Mouse (Mus musculus) c-Kit-positive CD71-positive TER-119-positive erythroid progenitor cells, embryonic 14.5 days (primary cell): ENCODE results near the gene Chd1.

Source experiments
- DNase-seq: peaks from one replicate; pipeline ENCODE4 v3.0.0-alpha.2; 2013; ENCODE audit warnings: low spot score

The Chd1 gene

GRCm38 (mm10) chr17:15809949-15810348 is 105.2 kb downstream of the Chd1 start:
- no peak for DNase-seq

- DNase-seq: no peak
These were observed 107.5 kb downstream of the Chd1 start for GRCm38 (mm10) chr17:15812136-15812778.

GRCm38 (mm10) chr17:15813658-15814212 is 109.0 kb downstream of the Chd1 start:
- no peak for DNase-seq

GRCm38 (mm10) chr17:15815312-15816018 is 110.7 kb downstream of the Chd1 start:
- DNase-seq: no peak

- no peak for DNase-seq
These were observed 111.8 kb downstream of the Chd1 start for GRCm38 (mm10) chr17:15816379-15817095.

- no peak for DNase-seq
These were observed 112.3 kb downstream of the Chd1 start for GRCm38 (mm10) chr17:15817096-15817450.

GRCm38 (mm10) chr17:15817634-15818033 is 112.9 kb downstream of the Chd1 start:
- DNase-seq: no peak

- DNase-seq: no peak
These were observed 113.6 kb downstream of the Chd1 start for GRCm38 (mm10) chr17:15818372-15818771.

GRCm38 (mm10) chr17:15820146-15820545 is 115.4 kb downstream of the Chd1 start:
- no peak for DNase-seq

- no peak for DNase-seq
These were observed 116.0 kb downstream of the Chd1 start for GRCm38 (mm10) chr17:15820761-15821160.

- no peak for DNase-seq
These were observed 116.9 kb downstream of the Chd1 start for GRCm38 (mm10) chr17:15821706-15822105.
